Mouse (Mus musculus) lung, embryonic 16.5 days (tissue): ENCODE results near the gene Rnft1. TPM values are rescaled to one million over a fixed set of nuclear protein-coding genes. Genes with fewer than 3 reads are reported as not detected.

Experiments
- ATAC-seq: fragments of 200-750 bp; cut with Nextera tagmentation; 2 replicates; pipeline ENCODE4 v1.8.0; 2017; ENCODE audit warnings: low read depth, mild to moderate bottlenecking, moderate library complexity
- H3K27ac ChIP-seq: fragments of 300-500 bp; sonication (generic); 2 replicates; pipeline ENCODE4 v1.5.1; 2014; ENCODE audit warnings: mild to moderate bottlenecking, control low read depth, low read length
- H3K27me3 ChIP-seq: fragments of 300-500 bp; sonication (generic); 2 replicates; pipeline ENCODE4 v1.6.1; 2014; ENCODE audit warnings: low read depth, low read length, mixed read lengths; ENCODE audit not compliant: control insufficient read depth, insufficient read depth
- H3K36me3 ChIP-seq: fragments of 300-500 bp; sonication (generic); 2 replicates; pipeline ENCODE4 v1.6.1; 2014; ENCODE audit warnings: low read length; ENCODE audit not compliant: control insufficient read depth, insufficient read depth
- H3K4me1 ChIP-seq: fragments of 300-500 bp; sonication (generic); replicated peaks from 2 replicates; pipeline ENCODE4 v1.6.1; 2014; ENCODE audit warnings: low read length, mixed read lengths; ENCODE audit not compliant: control insufficient read depth, insufficient read depth
- H3K4me2 ChIP-seq: fragments of 300-500 bp; sonication (generic); 2 replicates; pipeline ENCODE4 v1.6.1; 2014; ENCODE audit warnings: low read depth, low read length, control low read depth
- H3K4me3 ChIP-seq: fragments of 300-500 bp; sonication (generic); 2 replicates; pipeline ENCODE4 v1.5.1; 2014; ENCODE audit warnings: mild to moderate bottlenecking, low read length, control low read depth
- H3K9ac ChIP-seq: fragments of 300-500 bp; sonication (generic); 2 replicates; pipeline ENCODE4 v1.6.1; 2014; ENCODE audit warnings: low read length, control low read depth
- H3K9me3 ChIP-seq: fragments of 300-500 bp; sonication (generic); 2 replicates; pipeline ENCODE4 v1.6.1; 2016; ENCODE audit warnings: low read length; ENCODE audit not compliant: control insufficient read depth
- WGBS: fragments of 180-500 bp; shearing (Covaris S2); extraction: QIAGEN DNeasy Blood & Tissue Kit; methylation state at CpG from one replicate; pipeline ENCODE4 v1.1.7; 2014; 5-methylcytosine and 5-hydroxymethylcytosine counted together
- polyA plus RNA-seq: library from polyadenylated mRNA; unstranded; fragments of >200 nt; fragmentation: Nextera tagmentation; extraction: Ambion mirVana; gene quantifications from 2 replicates; pipeline ENCODE4 v1.2.1, GENCODE M21; 2015

Rnft1 gene
- polyA plus RNA-seq, 1 experiment from 2014 or later: 55.1 TPM

- H3K9me3 ChIP-seq: no peaks in the 10 kb centered on the region
- H3K27ac ChIP-seq: no peak overlapping the region
- WGBS: 65% methylated on average over 8 of the region's 8 CpGs
- peaks cover 8% of the 10 kb centered on the region for H3K4me1 ChIP-seq
- no peak overlapping the region for H3K9ac ChIP-seq
- H3K4me2 ChIP-seq: no peak overlapping the region
- H3K27me3 ChIP-seq: no peaks in the 10 kb centered on the region
- no peak overlapping the region for H3K4me3 ChIP-seq
- ATAC-seq: no peak
- no peaks in the 10 kb centered on the region for H3K36me3 ChIP-seq
Measured at GRCm38 (mm10) chr11:86468345-86468744, 16.1 kb upstream of the Rnft1 start.

DNA sequence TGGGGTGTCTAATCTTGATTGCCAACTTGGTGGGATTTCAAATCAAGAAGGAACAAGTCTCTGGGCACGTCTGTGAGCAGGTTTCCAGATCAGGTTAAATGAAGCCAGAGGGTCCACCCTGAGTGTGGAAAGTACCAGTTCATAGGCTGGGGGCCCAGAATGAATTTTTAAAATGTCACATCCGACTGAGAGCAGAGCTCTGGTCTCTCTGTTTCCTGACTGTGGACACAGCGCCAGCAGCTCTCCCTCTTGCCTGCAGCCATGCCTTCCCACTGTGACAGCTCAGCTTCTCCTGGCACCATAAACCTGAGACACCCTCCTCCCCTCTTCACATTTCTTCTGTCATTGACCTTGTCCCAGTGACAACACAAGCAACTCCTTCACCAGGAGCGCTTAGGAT, 15.5 kb upstream of the Rnft1 start:
- no peaks in the 10 kb centered on the region for H3K36me3 ChIP-seq
- H3K9ac ChIP-seq: no peak overlapping the region
- no peaks in the 10 kb centered on the region for H3K9me3 ChIP-seq
- H3K27me3 ChIP-seq: no peaks in the 10 kb centered on the region
- WGBS: 61% methylated on average over 4 of the region's 4 CpGs
- no peak for ATAC-seq
- peaks cover 10% of the 10 kb centered on the region for H3K4me1 ChIP-seq
- no peak overlapping the region for H3K27ac ChIP-seq
- H3K4me3 ChIP-seq: no peak overlapping the region
- H3K4me2 ChIP-seq: no peak overlapping the region

- 57% methylated on average over 6 of the region's 6 CpGs for WGBS
- H3K4me3 ChIP-seq: no peak overlapping the region
- H3K27ac ChIP-seq: no peak overlapping the region
- no peaks in the 10 kb centered on the region for H3K27me3 ChIP-seq
- H3K4me2 ChIP-seq: no peak overlapping the region
- H3K36me3 ChIP-seq: no peaks in the 10 kb centered on the region
- no peaks in the 10 kb centered on the region for H3K9me3 ChIP-seq
- ATAC-seq: no peak
- peaks cover 10% of the 10 kb centered on the region for H3K4me1 ChIP-seq
- no peak overlapping the region for H3K9ac ChIP-seq
Measured at GRCm38 (mm10) chr11:86471785-86472184, 12.7 kb upstream of the Rnft1 start.

DNA sequence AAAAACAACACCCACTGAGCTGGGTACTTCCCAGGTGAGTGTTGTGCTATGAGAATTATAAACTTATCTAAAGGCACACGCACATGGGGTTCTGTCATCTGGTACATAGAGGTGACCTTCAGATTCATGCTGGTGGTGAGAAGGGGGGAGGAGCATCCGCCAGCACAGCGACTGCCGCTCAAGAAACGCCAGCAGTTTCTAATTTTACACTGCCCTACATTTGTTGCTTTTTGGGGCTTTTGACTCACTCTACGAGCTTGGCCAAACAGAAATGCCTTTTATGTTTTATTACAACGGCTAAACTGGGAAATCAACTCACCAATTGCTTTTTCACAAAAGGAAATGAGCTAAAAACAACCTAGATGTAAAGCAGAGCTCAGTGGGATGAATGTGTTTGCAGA, 11.7 kb upstream of the Rnft1 start:
- H3K27me3 ChIP-seq: no peaks in the 10 kb centered on the region
- no peaks in the 10 kb centered on the region for H3K9me3 ChIP-seq
- peak overlapping the region; percentile 36 for H3K4me3 ChIP-seq
- 0 out of 2 replicates have a peak overlapping the region, but pooled peaks have one; percentile 39 for H3K9ac ChIP-seq
- peak overlapping the region; percentile 59 for H3K4me2 ChIP-seq
- 11% methylated on average over 7 of the region's 7 CpGs for WGBS
- H3K27ac ChIP-seq: peak overlapping the region; percentile 59; the same call in 1 of the 2 replicates
- no peak for ATAC-seq
- peaks cover 10% of the 10 kb centered on the region for H3K4me1 ChIP-seq
- no peaks in the 10 kb centered on the region for H3K36me3 ChIP-seq

GRCm38 (mm10) chr11:86473576-86473975, 10.9 kb upstream of the Rnft1 start:
- H3K27ac ChIP-seq: no peak overlapping the region
- 26% methylated on average over 3 of the region's 3 CpGs for WGBS
- H3K4me3 ChIP-seq: no peak overlapping the region
- H3K4me2 ChIP-seq: peak overlapping the region; percentile 59
- peak; percentile 60; the same call in 1 of the 2 replicates for ATAC-seq
- no peaks in the 10 kb centered on the region for H3K9me3 ChIP-seq
- no peak overlapping the region for H3K9ac ChIP-seq
- no peaks in the 10 kb centered on the region for H3K36me3 ChIP-seq
- peaks cover 10% of the 10 kb centered on the region for H3K4me1 ChIP-seq
- no peaks in the 10 kb centered on the region for H3K27me3 ChIP-seq

GRCm38 (mm10) chr11:86484910-86485510, 553 bp downstream of the Rnft1 start:
- Histone ChIP-seq H3K9ac (peak overlapping the region; percentile 85), H3K4me3 (peak overlapping the region; percentile 81), H3K9me3 (no peaks in the 10 kb centered on the region), H3K36me3 (no peaks in the 10 kb centered on the region), H3K27ac (peak overlapping the region; percentile 90), H3K4me1 (peaks cover 8% of the 10 kb centered on the region; the same call in 1 of the 2 replicates), H3K4me2 (peak overlapping the region; percentile 56), H3K27me3 (no peaks in the 10 kb centered on the region)
- ATAC-seq: peak; percentile 44
- under 1% methylated on average over 25 of the region's 25 CpGs for WGBS

- peaks cover 10% of the 10 kb centered on the region for H3K36me3 ChIP-seq
- H3K27ac ChIP-seq: no peak overlapping the region
- no peaks in the 10 kb centered on the region for H3K9me3 ChIP-seq
- no peaks in the 10 kb centered on the region for H3K27me3 ChIP-seq
- 96% methylated on average over 1 of the region's 1 CpGs for WGBS
- H3K4me3 ChIP-seq: no peak overlapping the region
- H3K4me2 ChIP-seq: no peak overlapping the region
- H3K4me1 ChIP-seq: 0 out of 2 replicates have a peak, but pooled peaks cover 4% of the 10 kb centered on the region
- no peak for ATAC-seq
- H3K9ac ChIP-seq: no peak overlapping the region
Measured at GRCm38 (mm10) chr11:86490782-86491181, 6.3 kb downstream of the Rnft1 start.

DNA sequence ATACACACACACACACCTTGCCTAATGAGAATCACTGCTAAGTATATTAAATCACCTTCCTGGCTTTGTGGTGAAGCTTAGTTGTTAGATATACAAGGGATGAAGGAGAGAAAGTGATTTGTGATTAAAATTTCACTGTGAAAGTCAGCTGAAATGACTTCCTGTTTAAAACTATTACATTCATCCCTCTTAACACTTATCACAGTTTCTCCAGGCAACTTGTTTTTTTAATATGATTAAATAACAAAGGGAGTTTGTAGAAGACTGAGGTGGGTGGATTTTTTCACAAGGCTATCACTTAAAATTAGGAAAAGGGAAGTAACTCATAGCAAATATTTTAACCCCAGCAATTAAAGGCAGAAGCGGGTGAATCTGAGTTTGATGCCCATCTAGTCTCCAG, 12.9 kb downstream of the Rnft1 start:
- Histone ChIP-seq H3K9ac (no peak overlapping the region), H3K4me1 (no peaks in the 10 kb centered on the region), H3K27me3 (no peaks in the 10 kb centered on the region), H3K36me3 (peaks cover 15% of the 10 kb centered on the region), H3K9me3 (no peaks in the 10 kb centered on the region), H3K4me2 (no peak overlapping the region), H3K4me3 (no peak overlapping the region), H3K27ac (no peak overlapping the region)
- 92% methylated on average over 1 of the region's 1 CpGs for WGBS
- no peak for ATAC-seq

GRCm38 (mm10) chr11:86497908-86498307, 13.5 kb downstream of the Rnft1 start:
- no peak overlapping the region for H3K27ac ChIP-seq
- ATAC-seq: no peak
- WGBS: 69% methylated on average over 3 of the region's 3 CpGs
- H3K9ac ChIP-seq: no peak overlapping the region
- H3K9me3 ChIP-seq: no peaks in the 10 kb centered on the region
- no peak overlapping the region for H3K4me3 ChIP-seq
- no peak overlapping the region for H3K4me2 ChIP-seq
- peaks cover 13% of the 10 kb centered on the region for H3K36me3 ChIP-seq
- H3K4me1 ChIP-seq: no peaks in the 10 kb centered on the region
- H3K27me3 ChIP-seq: no peaks in the 10 kb centered on the region
